Mouse (Mus musculus) erythroblast, embryonic 14.5 days (primary cell): Measurements from ENCODE around the gene Serpina1b.
"Not testable (repeated sequence)": the region's sequence is repeated elsewhere in the genome, so short reads cannot be mapped to it uniquely, and the experiment has no call there.

Experiments
- GATA1 ChIP-seq: IDR thresholded peaks from 2 replicates; pipeline ENCODE4 v1.6.1; 2012; ENCODE audit warnings: low read length, inconsistent platforms, mixed read lengths
- TAL1 ChIP-seq: IDR thresholded peaks from 3 replicates; pipeline ENCODE4 v1.6.1; 2012; ENCODE audit warnings: low read length, inconsistent platforms, mixed read lengths

- not testable (repeated sequence) for TF ChIP-seq GATA1, TAL1
These were observed 59.6 kb downstream of the Serpina1b start for GRCm38 (mm10) chr12:103770597-103770996.
